Mouse (Mus musculus) hindbrain, embryonic 11.5 days (tissue): ENCODE measurements around the gene Iqgap2. TPM values are rescaled to one million over a fixed set of nuclear protein-coding genes. Genes with fewer than 3 reads are reported as not detected.

Experiments
- ATAC-seq: fragments of 200-750 bp; cut with Nextera tagmentation; 2 replicates; pipeline ENCODE4 v1.8.0; 2017; ENCODE audit warnings: mild to moderate bottlenecking, moderate TSS enrichment, moderate library complexity; ENCODE audit not compliant: low FRiP score
- DNase-seq: peaks from one replicate; pipeline ENCODE4 v3.0.0-alpha.2; 2015; ENCODE audit warnings: low spot score
- H3K27ac ChIP-seq: fragments of 300-500 bp; sonication (generic); 2 replicates; pipeline ENCODE4 v1.5.1; 2014; ENCODE audit warnings: mild to moderate bottlenecking, low read depth, low read length
- H3K27me3 ChIP-seq: fragments of 300-500 bp; sonication (generic); 2 replicates; pipeline ENCODE4 v1.6.1; 2014; ENCODE audit warnings: mild to moderate bottlenecking, low read length, moderate library complexity, mixed read lengths; ENCODE audit not compliant: control insufficient read depth, insufficient read depth
- H3K36me3 ChIP-seq: fragments of 300-500 bp; sonication (generic); 2 replicates; pipeline ENCODE4 v1.6.1; 2014; ENCODE audit warnings: mild to moderate bottlenecking, low read length, moderate library complexity, mixed read lengths; ENCODE audit not compliant: control insufficient read depth, insufficient read depth
- H3K4me1 ChIP-seq: fragments of 300-500 bp; sonication (generic); replicated peaks from 2 replicates; pipeline ENCODE4 v1.6.1; 2014; ENCODE audit warnings: low read length, mixed read lengths; ENCODE audit not compliant: control insufficient read depth, insufficient read depth
- H3K4me2 ChIP-seq: fragments of 300-500 bp; sonication (generic); replicated peaks from 2 replicates; pipeline ENCODE4 v1.6.1; 2014; ENCODE audit warnings: mild to moderate bottlenecking, low read depth, low read length
- H3K4me3 ChIP-seq: fragments of 300-500 bp; sonication (generic); 2 replicates; pipeline ENCODE4 v1.5.1; 2014; ENCODE audit warnings: low read depth, low read length
- H3K9ac ChIP-seq: fragments of 300-500 bp; sonication (generic); 2 replicates; pipeline ENCODE4 v1.6.1; 2014; ENCODE audit warnings: low read depth, low read length
- H3K9me3 ChIP-seq: fragments of 300-500 bp; sonication (generic); 2 replicates; pipeline ENCODE4 v1.6.1; 2016; ENCODE audit warnings: low read length; ENCODE audit not compliant: control insufficient read depth
- WGBS: fragments of 180-500 bp; shearing (Covaris S2); extraction: QIAGEN DNeasy Blood & Tissue Kit; methylation state at CpG from one replicate; pipeline ENCODE4 v1.1.7; 2014; 5-methylcytosine and 5-hydroxymethylcytosine counted together
- polyA plus RNA-seq: library from polyadenylated mRNA; unstranded; fragments of >200 nt; fragmentation: Nextera tagmentation; extraction: Ambion mirVana; gene quantifications from 2 replicates; pipeline ENCODE4 v1.2.1, GENCODE M21; 2014

Iqgap2 gene
- polyA plus RNA-seq, 1 experiment from 2014 or later = 20.7 TPM

- no peak overlapping the region for H3K27ac ChIP-seq
- H3K4me2 ChIP-seq = no peak overlapping the region
- ATAC-seq (peak; percentile 8; the same call in 1 of the 2 replicates), DNase-seq (peak; percentile 25)
- H3K36me3 ChIP-seq = no peaks in the 10 kb centered on the region
- no peaks in the 10 kb centered on the region for H3K9me3 ChIP-seq
- 0 out of 2 replicates have a peak, but pooled peaks cover 2% of the 10 kb centered on the region for H3K4me1 ChIP-seq
- no peak overlapping the region for H3K4me3 ChIP-seq
- H3K27me3 ChIP-seq = no peaks in the 10 kb centered on the region
- H3K9ac ChIP-seq = no peak overlapping the region
- WGBS = 42% methylated on average over 13 of the region's 13 CpGs
Measured at GRCm38 (mm10) chr13:95805469-95806166, 86.1 kb downstream of the Iqgap2 start.

DNA sequence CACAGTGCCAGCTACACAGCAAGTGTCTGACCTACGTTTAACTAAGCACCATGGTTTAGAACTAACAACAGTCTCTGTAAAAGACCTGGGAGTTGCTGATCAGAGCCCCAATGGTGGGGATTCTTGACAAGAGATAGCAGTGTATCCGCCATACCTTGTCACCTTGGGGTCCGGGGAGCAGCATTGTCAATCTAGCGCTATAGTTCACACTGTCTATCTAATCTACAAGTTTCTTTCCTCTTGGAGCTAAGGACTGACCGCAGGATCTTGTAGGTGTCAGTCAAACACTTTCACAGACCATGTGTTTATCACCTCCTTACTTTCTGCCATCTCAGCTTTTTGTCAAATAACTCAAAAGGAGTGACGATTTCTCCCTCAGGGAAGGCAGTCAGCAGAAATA, 87.6 kb downstream of the Iqgap2 start:
- 90% methylated on average over 6 of the region's 6 CpGs for WGBS
- DNase-seq (no peak), ATAC-seq (no peak)
- H3K9ac ChIP-seq = no peak overlapping the region
- 0 out of 2 replicates have a peak, but pooled peaks cover 2% of the 10 kb centered on the region for H3K4me1 ChIP-seq
- H3K36me3 ChIP-seq = no peaks in the 10 kb centered on the region
- no peaks in the 10 kb centered on the region for H3K9me3 ChIP-seq
- H3K27ac ChIP-seq = no peak overlapping the region
- no peak overlapping the region for H3K4me2 ChIP-seq
- no peak overlapping the region for H3K4me3 ChIP-seq
- H3K27me3 ChIP-seq = no peaks in the 10 kb centered on the region

DNA sequence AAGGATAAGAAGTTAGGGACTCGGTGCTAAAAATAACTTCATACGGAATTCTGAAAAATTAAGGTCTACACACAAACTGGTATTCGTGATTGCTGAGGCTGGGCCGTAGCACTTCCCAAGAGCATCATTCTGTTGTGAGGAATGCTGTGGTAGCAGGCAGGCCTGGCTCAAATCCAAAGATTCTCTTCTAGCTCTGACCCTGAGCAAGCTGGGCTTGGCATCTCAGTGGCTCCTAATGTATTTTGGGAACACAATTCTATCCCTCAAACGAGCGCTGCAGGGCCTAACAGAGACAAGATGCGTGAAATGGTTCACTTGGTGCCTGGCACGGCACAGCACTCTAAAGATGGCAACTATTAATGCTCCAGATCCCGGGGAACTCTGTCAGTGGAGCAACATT, 90.8 kb downstream of the Iqgap2 start:
- ATAC-seq (no peak), DNase-seq (no peak)
- 95% methylated on average over 9 of the region's 9 CpGs for WGBS
- Histone ChIP-seq H3K27ac (no peak overlapping the region), H3K4me3 (no peak overlapping the region), H3K9me3 (no peaks in the 10 kb centered on the region), H3K4me1 (no peaks in the 10 kb centered on the region), H3K36me3 (no peaks in the 10 kb centered on the region), H3K4me2 (no peak overlapping the region), H3K27me3 (no peaks in the 10 kb centered on the region), H3K9ac (no peak overlapping the region)

- no peak for DNase-seq
- no peak overlapping the region for H3K27ac ChIP-seq
- no peaks in the 10 kb centered on the region for H3K27me3 ChIP-seq
- no peaks in the 10 kb centered on the region for H3K4me1 ChIP-seq
- no peak overlapping the region for H3K4me3 ChIP-seq
- 90% methylated on average over 4 of the region's 4 CpGs for WGBS
- no peaks in the 10 kb centered on the region for H3K9me3 ChIP-seq
- no peak for ATAC-seq
- H3K36me3 ChIP-seq = no peaks in the 10 kb centered on the region
- H3K4me2 ChIP-seq = no peak overlapping the region
- H3K9ac ChIP-seq = no peak overlapping the region
Measured at GRCm38 (mm10) chr13:95799322-95799721, 92.4 kb downstream of the Iqgap2 start.

- Histone ChIP-seq H3K27ac (no peak overlapping the region), H3K9me3 (no peaks in the 10 kb centered on the region), H3K36me3 (no peaks in the 10 kb centered on the region), H3K27me3 (no peaks in the 10 kb centered on the region), H3K9ac (no peak overlapping the region), H3K4me3 (no peak overlapping the region), H3K4me2 (no peak overlapping the region), H3K4me1 (no peaks in the 10 kb centered on the region)
- WGBS = 81% methylated on average over 6 of the region's 6 CpGs
- DNase-seq (no peak), ATAC-seq (no peak)
Measured at GRCm38 (mm10) chr13:95798721-95799120, 93.0 kb downstream of the Iqgap2 start.

- no peaks in the 10 kb centered on the region for H3K4me1 ChIP-seq
- no peaks in the 10 kb centered on the region for H3K9me3 ChIP-seq
- no peak overlapping the region for H3K4me2 ChIP-seq
- no peak overlapping the region for H3K4me3 ChIP-seq
- ATAC-seq = no peak
- no peak overlapping the region for H3K27ac ChIP-seq
- H3K27me3 ChIP-seq = no peaks in the 10 kb centered on the region
- DNase-seq = no peak
- 88% methylated on average over 2 of the region's 2 CpGs for WGBS
- no peak overlapping the region for H3K9ac ChIP-seq
- no peaks in the 10 kb centered on the region for H3K36me3 ChIP-seq
Measured at GRCm38 (mm10) chr13:95797530-95797929, 94.2 kb downstream of the Iqgap2 start.

GRCm38 (mm10) chr13:95794346-95794745, 97.4 kb downstream of the Iqgap2 start:
- 0 out of 2 replicates have a peak, but pooled peaks cover 2% of the 10 kb centered on the region for H3K4me1 ChIP-seq
- ATAC-seq (no peak), DNase-seq (no peak)
- H3K4me2 ChIP-seq = no peak overlapping the region
- H3K27me3 ChIP-seq = no peaks in the 10 kb centered on the region
- no peaks in the 10 kb centered on the region for H3K9me3 ChIP-seq
- H3K4me3 ChIP-seq = no peak overlapping the region
- WGBS = 82% methylated on average over 8 of the region's 8 CpGs
- H3K27ac ChIP-seq = no peak overlapping the region
- H3K9ac ChIP-seq = no peak overlapping the region
- no peaks in the 10 kb centered on the region for H3K36me3 ChIP-seq

DNA sequence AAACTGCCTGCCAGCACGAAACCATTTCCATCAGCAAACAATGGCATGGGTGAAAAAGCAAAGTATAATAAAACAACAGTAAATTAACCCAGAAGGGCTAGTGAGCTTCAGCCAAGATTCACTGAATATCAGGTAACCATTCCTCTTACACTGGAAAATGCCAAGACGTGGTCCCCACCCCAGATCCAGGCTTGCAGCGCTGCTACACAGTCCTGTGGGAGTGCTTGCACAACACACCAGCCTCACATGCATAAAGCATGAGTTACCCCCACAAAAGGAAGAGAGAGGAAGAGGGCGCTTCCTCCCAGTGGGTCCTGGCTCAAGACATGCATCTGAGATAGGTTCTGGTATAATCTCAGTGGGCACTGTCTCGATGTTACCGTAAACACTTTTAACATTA, 100.8 kb downstream of the Iqgap2 start:
- no peak overlapping the region for H3K27ac ChIP-seq
- H3K9ac ChIP-seq = no peak overlapping the region
- H3K36me3 ChIP-seq = no peaks in the 10 kb centered on the region
- ATAC-seq (no peak), DNase-seq (no peak)
- H3K9me3 ChIP-seq = no peaks in the 10 kb centered on the region
- no peak overlapping the region for H3K4me3 ChIP-seq
- 83% methylated on average over 6 of the region's 6 CpGs for WGBS
- no peak overlapping the region for H3K4me2 ChIP-seq
- no peaks in the 10 kb centered on the region for H3K27me3 ChIP-seq
- H3K4me1 ChIP-seq = 0 out of 2 replicates have a peak, but pooled peaks cover 2% of the 10 kb centered on the region

GRCm38 (mm10) chr13:95788631-95789376, 102.9 kb downstream of the Iqgap2 start:
- Histone ChIP-seq H3K4me3 (no peak overlapping the region), H3K27ac (no peak overlapping the region), H3K27me3 (no peaks in the 10 kb centered on the region), H3K4me2 (no peak overlapping the region), H3K9me3 (no peaks in the 10 kb centered on the region), H3K36me3 (no peaks in the 10 kb centered on the region), H3K9ac (no peak overlapping the region), H3K4me1 (0 out of 2 replicates have a peak, but pooled peaks cover 2% of the 10 kb centered on the region)
- 82% methylated on average over 10 of the region's 10 CpGs for WGBS
- ATAC-seq = no peak
- no peak for DNase-seq
